ENCODE assay signal across 8 mouse cellular contexts in genomic region chr14:73382699-73383098, GRCm38 (mm10). TPM values are rescaled to one million over a fixed set of nuclear protein-coding genes. Genes with fewer than 3 reads are reported as not detected.
DNase-seq lines count a peak whose midpoint lies in the region; ATAC-seq lines count a peak whose summit lies in the region.

No protein-coding gene starts in this region.

- peak overlapping the region; percentile 100 for H3K4me3 ChIP-seq in megakaryocyte, embryonic 14.5 days (replicated peaks)
- H3K4me3 ChIP-seq in intestine, embryonic 16.5 days (ENCODE audit: low read length) = peak overlapping the region; percentile 17
- peak overlapping the region; percentile 96 for H3K4me3 ChIP-seq in midbrain, embryonic 14.5 days (replicated peaks; ENCODE audit: low read depth, low read length)

- WGBS in intestine, embryonic 16.5 days = 55% methylated on average over 9 of the region's 9 CpGs
- WGBS in midbrain, embryonic 14.5 days = 39% methylated on average over 9 of the region's 9 CpGs

- H3K4me1 ChIP-seq in megakaryocyte, embryonic 14.5 days = peaks cover 63% of the 10 kb centered on the region
- H3K4me1 ChIP-seq in intestine, embryonic 16.5 days (ENCODE audit: control insufficient read depth, insufficient read depth, low read length) = peaks cover 17% of the 10 kb centered on the region
- H3K4me1 ChIP-seq in midbrain, embryonic 14.5 days (ENCODE audit: control insufficient read depth, insufficient read depth, low read length) = peaks cover 33% of the 10 kb centered on the region

- peak overlapping the region; percentile 38 for H3K4me2 ChIP-seq in intestine, embryonic 16.5 days (ENCODE audit: low read depth, low read length)
- H3K4me2 ChIP-seq in midbrain, embryonic 14.5 days (ENCODE audit: low read length) = peak overlapping the region; percentile 63

- peak; percentile 86 for DNase-seq in cerebellum, adult 8-10 months
- DNase-seq in gastrocnemius, postnatal 10 days = peak; percentile 27
- DNase-seq in left cerebral cortex, postnatal 14 days (ENCODE audit: low spot score in 2 of 2) = peak; percentile 71 to 78
- DNase-seq in midbrain, embryonic 14.5 days = peak; percentile 52
- DNase-seq in spleen, postnatal 14 days (ENCODE audit: low spot score in 2 of 2) = no peak

- peak overlapping the region; percentile 31; the same call in 1 of the 2 replicates for H3K9ac ChIP-seq in intestine, embryonic 16.5 days (ENCODE audit: low read depth, low read length)
- H3K9ac ChIP-seq in midbrain, embryonic 14.5 days (replicated peaks; ENCODE audit: low read length) = peak overlapping the region; percentile 21

- peaks cover 59% of the 10 kb centered on the region for H3K36me3 ChIP-seq in megakaryocyte, embryonic 14.5 days (replicated peaks; ENCODE audit: low read length)
- 0 out of 2 replicates have a peak, but pooled peaks cover 2% of the 10 kb centered on the region for H3K36me3 ChIP-seq in intestine, embryonic 16.5 days (ENCODE audit: control insufficient read depth, insufficient read depth, low read length)
- H3K36me3 ChIP-seq in midbrain, embryonic 14.5 days (ENCODE audit: control insufficient read depth, insufficient read depth, low read length) = peaks cover 4% of the 10 kb centered on the region; the same call in 1 of the 2 replicates

- no peaks in the 10 kb centered on the region for H3K27me3 ChIP-seq in megakaryocyte, embryonic 14.5 days (replicated peaks)
- H3K27me3 ChIP-seq in intestine, embryonic 16.5 days (replicated peaks; ENCODE audit: control insufficient read depth, insufficient read depth, low read length) = no peaks in the 10 kb centered on the region
- no peaks in the 10 kb centered on the region for H3K27me3 ChIP-seq in midbrain, embryonic 14.5 days (ENCODE audit: control insufficient read depth, insufficient read depth, low read length)

- H3K9me3 ChIP-seq in megakaryocyte, embryonic 14.5 days = no peaks in the 10 kb centered on the region
- H3K9me3 ChIP-seq in intestine, embryonic 16.5 days (ENCODE audit: control insufficient read depth, low read length) = no peaks in the 10 kb centered on the region
- H3K9me3 ChIP-seq in midbrain, embryonic 14.5 days (ENCODE audit: control insufficient read depth, low read length) = no peaks in the 10 kb centered on the region

- ATAC-seq in megakaryocyte, adult 5-6 weeks (ENCODE audit: poor library complexity, severe bottlenecking) = no peak
- ATAC-seq in intestine, embryonic 16.5 days = no peak
- ATAC-seq in midbrain, embryonic 14.5 days (ENCODE audit: low FRiP score, low TSS enrichment) = no peak

- H3K27ac ChIP-seq in intestine, embryonic 16.5 days (ENCODE audit: low read length) = no peak overlapping the region
- peak overlapping the region; percentile 42; the same call in 1 of the 2 replicates for H3K27ac ChIP-seq in midbrain, embryonic 14.5 days (replicated peaks; ENCODE audit: low read depth, low read length)

- intact Hi-C loops in left cerebral cortex, postnatal 14 days (cut with DNase I) = loop anchor here (5.0 to 10.0 kb wide), 2 partner anchors 60 to 122 kb away; no protein-coding TSS in a partner anchor

RNA-seq across cellular contexts. Expression of gene Itm2b, which starts 2.4 kb away (rescaled TPM):
- polyA plus RNA-seq in megakaryocyte, embryonic 14.5 days (2012; ENCODE audit: insufficient read depth, low replicate concordance) = 493 and 564 TPM in 2 replicates
- 2,082 and 2,200 TPM in 2 replicates for total RNA-seq in megakaryocyte, adult 5-6 weeks (2015)
- 1,839 and 1,925 TPM in 2 replicates for total RNA-seq in megakaryocyte, adult 5-6 weeks (2017)
- 100 to 1,000 TPM; 408 to 439 TPM for total RNA-seq in gastrocnemius, postnatal 10 days (2021)
- 702 and 717 TPM in 2 replicates for polyA plus RNA-seq in intestine, embryonic 16.5 days (2015; fragmentation: Nextera tagmentation; extraction: Ambion mirVana)
- total RNA-seq in left cerebral cortex, postnatal 14 days (2021) = 100 to 1,000 TPM; 732 to 742 TPM
- 599 and 615 TPM in 2 replicates for polyA plus RNA-seq in midbrain, embryonic 14.5 days (2014; fragmentation: Nextera tagmentation; extraction: Ambion mirVana)

RNA-seq across cellular contexts. Expression of gene Rb1, which starts 57.1 kb away (rescaled TPM):
- 3.0 and 6.4 TPM in 2 replicates for polyA plus RNA-seq in megakaryocyte, embryonic 14.5 days (2012; ENCODE audit: insufficient read depth, low replicate concordance)
- 108 and 126 TPM in 2 replicates for total RNA-seq in megakaryocyte, adult 5-6 weeks (2015)
- 43.9 and 56.8 TPM in 2 replicates for total RNA-seq in megakaryocyte, adult 5-6 weeks (2017)
- 10 to 100 TPM; 24.7 to 31.0 TPM for total RNA-seq in gastrocnemius, postnatal 10 days (2021)
- 13.0 and 14.9 TPM in 2 replicates for polyA plus RNA-seq in intestine, embryonic 16.5 days (2015; fragmentation: Nextera tagmentation; extraction: Ambion mirVana)
- 10 to 100 TPM; 32.4 to 33.0 TPM for total RNA-seq in left cerebral cortex, postnatal 14 days (2021)
- polyA plus RNA-seq in midbrain, embryonic 14.5 days (2014; fragmentation: Nextera tagmentation; extraction: Ambion mirVana) = 36.3 and 36.4 TPM in 2 replicates

Comparison
In these comparisons a context has a peak if more than half of its experiments do, and no peak if none do; other contexts are left out.
1. H3K4me3 ChIP-seq: peak in every context shown above with its lines; median percentile 100 in megakaryocyte, embryonic 14.5 days; 96 in midbrain, embryonic 14.5 days; 17 in intestine, embryonic 16.5 days.
2. DNase-seq: peak in cerebellum, adult 8-10 months (single experiment), gastrocnemius, postnatal 10 days (single experiment), left cerebral cortex, postnatal 14 days (2 of 2) and midbrain, embryonic 14.5 days (single experiment); none in spleen, postnatal 14 days (0 of 2).